ENCODE assay signal across 26 mouse cellular contexts in the genomic region with DNA sequence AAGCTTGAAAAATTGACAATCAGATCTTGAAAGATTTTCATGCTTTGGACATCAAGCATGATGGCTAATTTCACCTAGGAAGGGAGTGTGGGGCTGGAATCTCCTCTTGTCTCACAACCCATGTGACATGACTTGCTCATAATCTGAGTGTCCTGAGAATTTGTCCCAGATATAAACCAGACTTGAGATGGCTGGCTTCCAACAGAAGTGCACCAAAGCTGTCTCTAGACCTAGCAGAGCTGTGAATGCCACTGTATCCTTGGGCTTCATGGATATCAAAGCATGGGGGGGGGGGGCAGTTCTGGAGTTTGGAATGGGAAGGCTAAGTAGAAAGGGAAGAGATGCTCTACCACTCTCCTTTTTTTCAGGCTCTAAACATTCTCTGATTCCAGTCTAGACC.
DNase-seq lines count a peak whose midpoint lies in the region; ATAC-seq lines count a peak whose summit lies in the region.
"Had no signal": no experiment of that assay in that cellular context is flagged by ENCODE, and none has a peak within 500 bp of the region (broad histone marks: within the 10 kb centered on the region; RNA-seq: fewer than 3 reads in every experiment).

No protein-coding gene starts in this region.

- H3K4me3 ChIP-seq in heart, embryonic 13.5 days: no peak overlapping the region
- H3K4me3 ChIP-seq in liver, embryonic 12.5 days: no peak overlapping the region
- H3K4me3 ChIP-seq: erythroblast, embryonic 14.5 days; midbrain, embryonic 15.5 days; neural tube, embryonic 15.5 days; stomach, embryonic 15.5 days had no signal

- H3K27me3 ChIP-seq in heart, embryonic 13.5 days (replicated peaks): no peaks in the 10 kb centered on the region
- H3K27me3 ChIP-seq in liver, embryonic 12.5 days (replicated peaks): no peaks in the 10 kb centered on the region
- H3K27me3 ChIP-seq: midbrain, embryonic 15.5 days; neural tube, embryonic 15.5 days; stomach, embryonic 15.5 days had no signal

- H3K27ac ChIP-seq in heart, embryonic 13.5 days (replicated peaks): peak overlapping the region; percentile 77
- H3K27ac ChIP-seq in liver, embryonic 12.5 days: no peak overlapping the region
- H3K27ac ChIP-seq: hindbrain, embryonic 14.5 days; macrophage; midbrain, embryonic 15.5 days; neural tube, embryonic 15.5 days; stomach, embryonic 15.5 days had no signal

- ATAC-seq in heart, embryonic 13.5 days (ENCODE audit: extremely low read depth, insufficient number of reproducible peaks, low FRiP score, low TSS enrichment): no peak
- no peak for ATAC-seq in liver, embryonic 12.5 days
- ATAC-seq: forebrain, embryonic 16.5 days; inflammation-experienced regulatory T-cells, adult 6 months; lung, postnatal 0 days; midbrain, embryonic 15.5 days had no signal

- no peak overlapping the region for H3K9ac ChIP-seq in heart, embryonic 13.5 days
- no peak overlapping the region for H3K9ac ChIP-seq in liver, embryonic 12.5 days
- H3K9ac ChIP-seq: hindbrain, embryonic 14.5 days; midbrain, embryonic 15.5 days; neural tube, embryonic 15.5 days; stomach, embryonic 15.5 days had no signal

- H3K4me2 ChIP-seq in heart, embryonic 13.5 days: no peak overlapping the region
- H3K4me2 ChIP-seq in liver, embryonic 12.5 days: no peak overlapping the region
- H3K4me2 ChIP-seq: hindbrain, embryonic 14.5 days; midbrain, embryonic 15.5 days; neural tube, embryonic 15.5 days; stomach, embryonic 15.5 days had no signal

- H3K9me3 ChIP-seq in heart, embryonic 13.5 days: no peaks in the 10 kb centered on the region
- H3K9me3 ChIP-seq in liver, embryonic 12.5 days (replicated peaks): no peaks in the 10 kb centered on the region
- H3K9me3 ChIP-seq: midbrain, embryonic 15.5 days; neural tube, embryonic 15.5 days; stomach, embryonic 15.5 days had no signal

- DNase-seq in heart, adult 18-20 months: peak; percentile 63 to 77
- DNase-seq in heart, adult 8-10 months (ENCODE audit: low spot score): peak; percentile 58
- DNase-seq in heart, postnatal 10 days: peak; percentile 70 to 79
- DNase-seq in left cerebral cortex, postnatal 14 days (ENCODE audit: low spot score in 2 of 2): no peak
- DNase-seq in thymus, postnatal 36 days: no peak
- DNase-seq: adrenal gland, postnatal 10 days; B cell, adult 2 months; cerebellum, adult 11-12 months; cerebellum, postnatal 14 days; kidney, adult 11 months; kidney, postnatal 14 days; layer of hippocampus, adult 9-11 months; liver; retina, postnatal 1 day; right cerebral cortex, postnatal 14 days had no signal

- intact Hi-C loops in heart, postnatal 10 days (cut with DNase I): loop anchor here (2.0 to 5.0 kb wide), 3 partner anchors 50 to 152 kb away; no protein-coding TSS in a partner anchor
- intact Hi-C loops in left cerebral cortex, postnatal 14 days (cut with DNase I): no loop called here

- no peaks in the 10 kb centered on the region for H3K36me3 ChIP-seq in heart, embryonic 13.5 days
- H3K36me3 ChIP-seq in liver, embryonic 12.5 days: no peaks in the 10 kb centered on the region
- H3K36me3 ChIP-seq: midbrain, embryonic 15.5 days; neural tube, embryonic 15.5 days; stomach, embryonic 15.5 days had no signal

- H3K4me1 ChIP-seq in heart, embryonic 13.5 days: peaks cover 57% of the 10 kb centered on the region
- no peaks in the 10 kb centered on the region for H3K4me1 ChIP-seq in liver, embryonic 12.5 days
- H3K4me1 ChIP-seq: midbrain, embryonic 15.5 days; neural tube, embryonic 15.5 days; stomach, embryonic 15.5 days had no signal

Comparison
In these comparisons a context has a peak if more than half of its experiments do, and no peak if none do; other contexts are left out.
1. DNase-seq: peak in heart, adult 18-20 months (2 of 2), heart, adult 8-10 months (single experiment) and heart, postnatal 10 days (2 of 2); none in left cerebral cortex, postnatal 14 days (0 of 2) and thymus, postnatal 36 days (0 of 2).